Mouse (Mus musculus): ENCODE results near the gene Gadl1.

- TF ChIP-seq GATA1 (IDR thresholded peaks at IDR 0.05; ENCODE audit: borderline replicate concordance, low read length), result no peak
- TF ChIP-seq FLI1 (IDR thresholded peaks at IDR 0.05; ENCODE audit: low read length), result no peak
These were observed 27.1 kb downstream of the Gadl1 start for GRCm38 (mm10) chr9:115936350-115936749.
